Mouse (Mus musculus): ENCODE results near the gene Tmem215.

Gene Tmem215

GRCm38 (mm10) chr4:40471880-40472279 is at the start of gene Tmem215:
Gene Tmem215, plus strand, starts transcription at chr4:40472180.
- no peak for DNase-seq (ENCODE audit: low read depth)

GRCm38 (mm10) chr4:40431916-40432315 is 40.1 kb upstream of the Tmem215 start:
- DNase-seq (ENCODE audit: low read depth): no peak

DNA sequence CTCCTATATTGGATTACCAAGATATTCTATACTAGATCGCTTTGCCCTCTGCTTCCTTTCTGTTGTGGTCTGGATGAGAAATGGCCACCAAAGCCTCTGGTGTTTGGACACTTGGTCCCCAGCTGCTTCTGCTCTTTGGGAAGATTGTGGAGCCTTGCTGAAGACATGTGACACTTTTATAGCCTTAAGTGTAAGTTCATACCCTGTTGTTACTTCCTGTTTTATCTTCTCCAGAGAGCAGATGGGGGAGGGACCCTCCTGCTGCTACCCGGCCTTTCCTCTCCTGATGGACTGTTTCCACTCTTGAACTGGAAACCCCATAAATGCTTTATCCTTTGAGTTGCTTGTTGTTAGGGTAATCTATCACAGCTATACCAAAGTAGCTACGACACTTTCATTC is 38.6 kb upstream of the Tmem215 start:
- DNase-seq (ENCODE audit: low read depth): no peak

DNA sequence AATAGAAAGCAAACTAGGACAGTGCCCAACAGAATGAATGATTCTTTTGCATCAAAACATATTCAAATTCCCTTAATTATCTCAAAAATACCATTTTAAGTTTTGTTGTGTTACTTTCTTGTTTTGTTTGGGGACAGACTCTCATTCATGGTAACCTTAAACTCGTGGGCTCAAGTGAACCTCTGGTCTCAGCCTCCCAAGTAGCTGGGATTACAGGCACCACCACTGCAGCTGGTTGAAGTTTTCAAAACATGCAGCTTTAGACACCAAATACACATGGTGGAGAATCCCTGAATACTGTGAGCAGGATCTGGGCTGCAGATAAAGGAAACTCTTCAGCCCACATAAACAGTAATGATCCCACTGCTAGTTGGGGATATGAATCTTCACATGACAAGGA is 37.6 kb upstream of the Tmem215 start:
- no peak for DNase-seq (ENCODE audit: low read depth)

- DNase-seq (ENCODE audit: low read depth): no peak
Measured at GRCm38 (mm10) chr4:40443565-40443964, 28.4 kb upstream of the Tmem215 start.

GRCm38 (mm10) chr4:40472700-40473530 is 935 bp downstream of the Tmem215 start:
- no peak for DNase-seq (ENCODE audit: low read depth)

DNA sequence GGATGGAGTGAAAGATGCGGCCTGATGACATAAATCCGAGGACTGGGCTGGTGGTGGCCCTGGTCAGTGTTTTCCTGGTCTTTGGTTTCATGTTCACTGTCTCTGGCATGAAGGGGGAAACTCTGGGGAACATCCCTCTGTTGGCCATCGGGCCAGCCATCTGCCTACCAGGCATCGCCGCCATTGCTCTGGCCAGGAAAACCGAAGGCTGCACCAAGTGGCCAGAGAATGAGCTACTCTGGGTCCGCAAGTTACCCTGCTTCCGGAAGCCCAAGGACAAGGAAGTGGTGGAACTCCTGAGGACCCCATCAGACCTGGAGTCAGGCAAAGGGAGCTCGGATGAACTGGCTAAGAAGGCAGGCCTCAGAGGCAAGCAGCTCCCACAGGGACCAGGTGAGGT is 1.9 kb downstream of the Tmem215 start:
- DNase-seq (ENCODE audit: low read depth): no peak

DNA sequence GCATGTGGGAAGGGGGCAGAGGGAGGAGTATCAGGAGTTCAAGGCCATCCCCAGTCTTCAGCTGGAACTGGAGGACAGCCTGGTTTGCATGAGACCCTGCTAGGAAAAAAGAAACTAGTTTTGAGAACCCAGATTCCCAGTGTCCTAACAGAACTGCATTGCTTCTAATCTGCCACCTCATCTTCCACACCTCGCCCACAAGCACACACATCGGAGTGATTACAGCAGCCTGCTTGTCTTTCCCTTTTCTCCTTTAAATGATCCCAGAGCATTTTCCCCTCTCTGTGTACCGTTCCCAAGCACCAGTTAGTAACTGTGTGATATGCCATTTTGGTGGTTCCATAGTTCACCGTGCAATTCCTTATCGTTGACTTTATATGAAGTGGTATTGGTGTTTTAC is 6.0 kb downstream of the Tmem215 start:
- DNase-seq (ENCODE audit: low read depth): no peak

- no peak for DNase-seq (ENCODE audit: low read depth)
Measured at GRCm38 (mm10) chr4:40486546-40486945, 14.6 kb downstream of the Tmem215 start.

DNA sequence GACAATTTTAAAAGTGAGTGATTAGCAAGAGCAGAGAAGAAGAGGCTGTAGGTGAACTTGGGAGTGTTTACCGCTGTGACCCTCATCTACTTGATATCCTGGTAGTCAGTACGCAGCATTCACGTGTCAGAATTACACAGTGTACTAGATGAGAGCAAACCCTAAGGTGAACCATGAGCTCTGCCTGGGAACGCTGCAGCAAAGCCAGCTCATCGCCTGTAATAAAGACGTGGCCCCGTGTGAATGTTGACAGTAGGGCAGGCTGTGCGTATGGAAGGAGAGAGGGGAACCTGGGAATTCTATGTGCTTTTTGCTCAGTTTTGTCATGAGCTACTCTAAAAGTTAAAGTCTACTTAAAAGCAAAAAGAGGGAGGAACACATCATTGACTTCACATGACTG is 19.8 kb downstream of the Tmem215 start:
- no peak for DNase-seq (ENCODE audit: low read depth)

DNA sequence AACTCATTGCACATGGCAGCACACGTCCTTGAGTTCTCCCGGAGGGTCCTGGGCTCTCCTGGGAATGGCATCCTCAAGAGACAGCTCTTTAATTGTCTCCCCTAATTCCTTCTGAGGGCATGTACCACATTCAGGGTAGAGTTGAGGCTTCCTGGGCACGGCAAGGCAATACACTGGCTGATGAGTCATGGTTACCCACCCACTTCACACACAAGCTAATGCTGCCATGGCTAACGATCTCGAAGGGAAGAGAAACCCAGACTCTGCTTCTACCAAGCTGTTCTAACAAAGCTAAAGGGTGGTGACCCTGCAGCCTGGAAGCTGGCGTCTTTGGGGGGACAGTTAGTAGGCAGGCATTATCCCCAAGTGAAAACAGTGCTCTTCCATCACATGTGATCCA is 24.4 kb downstream of the Tmem215 start:
- no peak for DNase-seq (ENCODE audit: low read depth)

DNA sequence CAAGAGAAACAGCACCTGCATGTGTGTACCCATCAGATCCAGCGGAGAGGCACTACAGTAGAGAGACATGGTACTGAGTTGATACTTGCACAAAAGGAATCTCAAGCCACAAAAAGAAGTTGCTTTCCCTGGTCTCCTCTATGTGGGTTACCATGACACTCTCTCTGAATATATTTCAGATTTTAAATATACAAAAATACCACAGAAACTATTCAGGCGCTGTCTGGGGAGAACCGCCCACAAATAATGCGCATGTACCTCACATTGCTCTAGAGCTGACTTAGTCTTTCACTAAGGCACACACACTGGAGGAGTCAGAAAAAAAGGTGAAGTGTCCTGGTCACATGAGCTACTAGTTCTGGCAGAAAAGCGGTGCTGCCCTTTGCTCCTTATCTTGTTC is 24.8 kb downstream of the Tmem215 start:
- DNase-seq (ENCODE audit: low read depth): no peak

DNA sequence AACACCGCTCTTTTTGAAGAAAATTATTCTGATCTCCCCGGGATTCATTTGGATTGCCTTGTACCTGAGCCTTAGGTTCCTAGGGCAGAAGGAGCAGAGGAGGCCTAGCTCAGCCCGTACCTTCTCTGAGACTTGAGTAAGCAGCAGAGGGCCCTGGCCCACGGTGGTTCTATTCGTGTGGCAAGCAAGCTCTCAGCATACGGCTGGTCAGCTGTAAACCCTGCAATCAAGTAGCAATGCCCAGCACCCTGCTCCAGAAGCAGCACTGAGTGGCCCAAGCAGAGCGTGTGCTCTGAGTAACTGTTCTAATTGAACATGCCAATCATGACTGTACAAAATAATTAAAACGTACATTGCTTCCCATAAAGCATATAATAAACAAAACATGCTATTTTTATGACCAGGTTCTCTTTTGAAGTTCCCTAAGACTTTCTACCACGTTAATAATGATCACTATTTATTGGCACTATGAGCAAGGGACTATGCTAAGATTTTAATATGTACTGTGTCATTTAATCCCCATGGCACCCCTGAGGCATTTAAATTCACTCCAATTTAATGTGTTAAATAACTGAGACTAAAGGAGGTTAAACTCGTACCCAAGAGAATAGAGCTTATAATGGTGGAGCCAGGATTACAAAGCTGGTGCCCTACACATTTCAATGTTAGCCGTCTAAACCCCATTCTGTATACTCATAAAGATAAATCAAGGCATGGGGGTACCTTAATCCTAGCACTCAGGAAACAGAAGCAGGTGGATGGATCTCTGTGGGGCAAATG is 28.0 kb downstream of the Tmem215 start:
- DNase-seq (ENCODE audit: low read depth): no peak

- no peak for DNase-seq (ENCODE audit: low read depth)
Measured at GRCm38 (mm10) chr4:40502459-40502858, 30.5 kb downstream of the Tmem215 start.

- DNase-seq (ENCODE audit: low read depth): no peak
Measured at GRCm38 (mm10) chr4:40509534-40509933, 37.6 kb downstream of the Tmem215 start.

- DNase-seq (ENCODE audit: low read depth): no peak
Measured at GRCm38 (mm10) chr4:40513235-40513634, 41.3 kb downstream of the Tmem215 start.

GRCm38 (mm10) chr4:40518545-40519324 is 46.8 kb downstream of the Tmem215 start:
- no peak for DNase-seq (ENCODE audit: low read depth)
